Mouse (Mus musculus): ENCODE measurements around the gene Trim80. TPM values are rescaled to one million over a fixed set of nuclear protein-coding genes. Genes with fewer than 3 reads are reported as not detected.
"Not testable (repeated sequence)": the region's sequence is repeated elsewhere in the genome, so short reads cannot be mapped to it uniquely, and the experiment has no call there.

Gene Trim80
- polyA plus RNA-seq, 1 experiment from 2014 or later, result not detected

DNA sequence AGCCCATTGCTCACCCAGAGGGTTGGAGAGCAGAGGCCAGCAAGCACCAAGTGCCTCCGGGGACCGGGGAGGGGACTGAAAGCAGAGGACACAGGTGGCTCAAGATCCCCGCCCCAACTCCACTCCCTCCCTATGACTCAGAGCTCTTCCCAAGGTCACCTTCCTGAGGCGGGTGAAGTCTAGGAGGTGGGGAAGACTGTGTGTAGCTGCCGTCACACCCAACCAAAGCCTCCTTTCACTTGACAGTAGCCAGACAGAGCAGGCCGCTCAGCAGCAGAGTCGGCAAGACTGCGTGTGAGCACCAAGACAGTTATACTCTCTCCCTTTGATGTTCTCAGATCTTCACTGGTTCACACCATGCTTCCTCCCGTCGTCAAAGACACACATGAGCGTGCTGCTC lies 23.1 kb downstream of the Trim80 start:
- ATAC-seq (ENCODE audit: insufficient number of reproducible peaks, insufficient read depth, low FRiP score, low TSS enrichment, low read depth), result no peak
- H3K9ac ChIP-seq (replicated peaks), result no peak overlapping the region
- no peak overlapping the region for H3K4me3 ChIP-seq (replicated peaks)
- no peak overlapping the region for H3K27ac ChIP-seq
- H3K36me3 ChIP-seq, result no peaks in the 10 kb centered on the region
- peaks cover 10% of the 10 kb centered on the region; the same call in 1 of the 2 replicates for H3K27me3 ChIP-seq
- H3K4me1 ChIP-seq (replicated peaks), result peaks cover 14% of the 10 kb centered on the region
- no peak overlapping the region for H3K4me2 ChIP-seq
- WGBS, result 56% methylated on average over 11 of the region's 11 CpGs
- no peaks in the 10 kb centered on the region for H3K9me3 ChIP-seq

GRCm38 (mm10) chr11:115464851-115465250 lies 24.5 kb downstream of the Trim80 start:
- Histone ChIP-seq H3K4me1 (replicated peaks) (peaks cover 14% of the 10 kb centered on the region), H3K4me2 (no peak overlapping the region), H3K9ac (replicated peaks) (no peak overlapping the region), H3K27me3 (peaks cover 10% of the 10 kb centered on the region; the same call in 1 of the 2 replicates), H3K27ac (no peak overlapping the region), H3K4me3 (replicated peaks) (no peak overlapping the region), H3K9me3 (no peaks in the 10 kb centered on the region), H3K36me3 (no peaks in the 10 kb centered on the region)
- WGBS, result 87% methylated on average over 8 of the region's 8 CpGs
- ATAC-seq (ENCODE audit: insufficient number of reproducible peaks, insufficient read depth, low FRiP score, low TSS enrichment, low read depth), result no peak

DNA sequence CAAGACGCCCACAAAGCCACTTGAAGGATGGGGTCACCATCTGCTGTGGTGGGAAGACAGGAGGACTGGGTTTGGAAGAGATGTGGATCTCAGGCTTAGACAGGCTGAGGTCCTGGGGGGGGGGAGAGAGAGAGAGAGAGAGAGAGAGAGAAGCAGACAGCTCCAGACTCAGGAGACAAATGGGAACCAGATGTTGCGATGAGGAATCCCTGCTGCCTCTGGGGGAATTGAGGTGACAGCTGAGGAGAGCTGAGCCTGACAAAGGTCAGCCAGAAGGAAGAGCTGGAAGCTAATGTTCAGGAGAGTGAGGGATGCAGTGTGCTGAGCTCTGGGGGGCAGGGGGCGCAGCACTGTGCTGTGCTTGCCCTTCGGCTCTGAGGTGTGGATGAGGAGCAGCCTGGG lies 26.9 kb downstream of the Trim80 start:
- Histone ChIP-seq H3K36me3 (no peaks in the 10 kb centered on the region), H3K4me2 (no peak overlapping the region), H3K9me3 (no peaks in the 10 kb centered on the region), H3K27me3 (peaks cover 9% of the 10 kb centered on the region; the same call in 1 of the 2 replicates), H3K4me1 (replicated peaks) (peaks cover 14% of the 10 kb centered on the region), H3K27ac (no peak overlapping the region), H3K4me3 (replicated peaks) (no peak overlapping the region), H3K9ac (replicated peaks) (peak overlapping the region; percentile 34; the same call in 1 of the 2 replicates)
- ATAC-seq (ENCODE audit: insufficient number of reproducible peaks, insufficient read depth, low FRiP score, low TSS enrichment, low read depth), result no peak
- whole genome bisulfite sequencing, result 3% methylated on average over 4 of the region's 4 CpGs

DNA sequence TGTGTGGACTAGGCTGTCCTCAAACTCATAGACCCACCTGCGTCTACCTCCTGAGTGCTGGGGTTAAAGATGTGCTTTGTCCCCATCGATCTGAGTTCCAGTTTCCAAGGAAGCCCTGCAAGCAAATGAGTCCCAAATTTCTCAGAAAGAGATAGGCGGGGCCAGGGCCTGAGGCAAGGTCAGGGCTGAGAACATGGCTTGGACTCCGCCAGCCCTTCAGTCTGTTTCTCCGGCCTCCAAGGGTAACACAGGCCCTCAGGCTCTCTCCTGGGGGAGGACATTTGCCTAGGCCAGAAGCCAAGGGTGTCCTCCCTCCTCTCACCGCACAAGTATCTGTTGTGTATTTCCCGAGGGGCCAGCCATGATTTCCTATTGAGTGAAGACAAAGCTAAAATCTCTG lies 31.8 kb downstream of the Trim80 start:
- H3K27me3 ChIP-seq, result no peaks in the 10 kb centered on the region
- WGBS, result 86% methylated on average over 7 of the region's 7 CpGs
- H3K9ac ChIP-seq (replicated peaks), result no peak overlapping the region
- H3K4me1 ChIP-seq (replicated peaks), result peaks cover 31% of the 10 kb centered on the region
- no peak overlapping the region for H3K4me2 ChIP-seq
- ATAC-seq (ENCODE audit: insufficient number of reproducible peaks, insufficient read depth, low FRiP score, low TSS enrichment, low read depth), result no peak
- H3K27ac ChIP-seq, result no peak overlapping the region
- no peaks in the 10 kb centered on the region for H3K36me3 ChIP-seq
- H3K4me3 ChIP-seq (replicated peaks), result no peak overlapping the region
- no peaks in the 10 kb centered on the region for H3K9me3 ChIP-seq

- 0 out of 2 replicates have a peak, but pooled peaks have one; percentile 22 for ATAC-seq (ENCODE audit: insufficient number of reproducible peaks, insufficient read depth, low FRiP score, low TSS enrichment, low read depth)
- 10% methylated on average over 15 of the region's 15 CpGs for WGBS
- H3K36me3 ChIP-seq, result no peaks in the 10 kb centered on the region
- H3K9ac ChIP-seq (replicated peaks), result no peak overlapping the region
- peak overlapping the region; percentile 39 for H3K4me2 ChIP-seq
- H3K27me3 ChIP-seq, result no peaks in the 10 kb centered on the region
- H3K4me1 ChIP-seq (replicated peaks), result peaks cover 28% of the 10 kb centered on the region
- H3K27ac ChIP-seq, result peak overlapping the region; percentile 66; the same call in 1 of the 2 replicates
- H3K9me3 ChIP-seq, result no peaks in the 10 kb centered on the region
- peak overlapping the region; percentile 9; the same call in 1 of the 2 replicates for H3K4me3 ChIP-seq (replicated peaks)
Measured at GRCm38 (mm10) chr11:115473626-115474275, 33.4 kb downstream of the Trim80 start.

DNA sequence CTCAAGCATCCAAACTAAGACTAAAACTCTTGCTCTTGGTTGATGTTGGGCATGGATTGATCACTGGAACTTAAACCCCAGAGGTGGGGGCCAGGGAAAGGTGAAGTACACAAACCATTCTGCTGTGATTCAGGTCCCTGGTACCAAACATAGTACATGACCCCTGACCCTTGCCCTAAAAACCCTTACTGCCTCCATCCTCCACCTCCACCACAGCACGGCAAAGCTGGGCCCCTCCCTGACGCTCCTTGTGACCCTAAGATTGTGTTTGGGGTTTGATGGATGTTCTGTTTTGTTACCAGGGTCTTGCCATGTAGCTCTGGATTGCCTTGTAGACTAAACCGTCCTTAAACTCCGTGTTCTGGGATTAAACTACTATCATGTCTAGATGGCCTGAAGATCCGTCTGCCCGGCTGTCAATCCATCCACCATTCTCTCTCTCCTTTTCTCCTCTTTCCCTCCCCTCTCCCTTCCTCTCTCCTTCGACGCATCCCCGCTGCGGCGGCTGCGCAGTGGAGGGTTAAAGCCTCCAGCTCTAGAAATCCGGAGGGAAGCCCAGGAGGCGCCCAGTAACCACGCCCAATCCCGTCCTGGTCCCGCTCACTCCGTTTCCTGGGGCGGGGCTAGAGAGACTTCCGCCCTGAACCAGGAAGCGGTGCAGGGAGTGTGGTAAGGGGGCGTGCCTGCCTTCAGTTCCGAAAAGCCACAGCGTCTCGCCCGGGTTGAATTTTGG lies 34.8 kb downstream of the Trim80 start, which contains the start of gene Armc7:
Armc7 (plus strand) TSS at position 643 of the 733 bp plus-strand sequence.
- ATAC-seq (ENCODE audit: insufficient number of reproducible peaks, insufficient read depth, low FRiP score, low TSS enrichment, low read depth), result peak; percentile 94
- H3K4me3 ChIP-seq (replicated peaks), result peak within 1 kb of the TSS; percentile 82
- H3K27ac ChIP-seq, result peak within 1 kb of the TSS; percentile 80
- peak within 1 kb of the TSS; percentile 95 for H3K4me2 ChIP-seq
- no peaks in the 10 kb centered on the region for H3K27me3 ChIP-seq
- peaks cover 5% of the 10 kb centered on the region for H3K36me3 ChIP-seq
- peaks cover 28% of the 10 kb centered on the region for H3K4me1 ChIP-seq (replicated peaks)
- WGBS, result under 1% methylated on average over 26 of the region's 26 CpGs
- H3K9me3 ChIP-seq, result no peaks in the 10 kb centered on the region
- H3K9ac ChIP-seq (replicated peaks), result peak within 1 kb of the TSS; percentile 73

DNA sequence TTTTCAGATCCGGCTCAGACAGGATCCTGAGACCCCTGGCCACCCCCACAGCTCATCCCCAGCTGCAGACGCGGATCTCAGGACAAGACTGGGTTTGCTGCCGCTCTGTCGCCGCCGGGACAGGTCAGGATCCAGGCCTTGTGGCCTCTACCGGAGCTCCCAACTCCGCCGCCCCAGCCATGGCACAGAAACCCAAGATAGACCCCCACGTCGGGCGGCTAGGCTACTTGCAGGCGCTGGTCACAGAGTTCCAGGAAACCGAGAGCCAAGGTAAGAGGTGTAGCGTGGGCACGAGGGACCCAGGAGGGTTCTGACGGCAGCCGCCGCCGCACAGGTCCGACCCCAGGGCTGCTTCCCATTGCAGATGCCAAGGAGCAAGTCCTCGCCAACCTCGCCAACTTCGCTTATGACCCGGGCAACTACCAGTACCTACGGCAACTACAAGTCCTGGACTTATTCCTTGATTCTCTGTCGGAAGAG lies 35.5 kb downstream of the Trim80 start:
- Histone ChIP-seq H3K4me2 (peak overlapping the region; percentile 95), H3K9ac (replicated peaks) (peak overlapping the region; percentile 73), H3K4me1 (replicated peaks) (peaks cover 28% of the 10 kb centered on the region), H3K4me3 (replicated peaks) (peak overlapping the region; percentile 82), H3K9me3 (no peaks in the 10 kb centered on the region), H3K27ac (peak overlapping the region; percentile 29; the same call in 1 of the 2 replicates), H3K27me3 (no peaks in the 10 kb centered on the region), H3K36me3 (peaks cover 6% of the 10 kb centered on the region)
- peak; percentile 58 for ATAC-seq (ENCODE audit: insufficient number of reproducible peaks, insufficient read depth, low FRiP score, low TSS enrichment, low read depth)
- 3% methylated on average over 28 of the region's 28 CpGs for WGBS

GRCm38 (mm10) chr11:115476630-115477029 lies 36.3 kb downstream of the Trim80 start:
- WGBS, result 83% methylated on average over 4 of the region's 4 CpGs

GRCm38 (mm10) chr11:115477388-115477787 lies 37.0 kb downstream of the Trim80 start:
- not testable (repeated sequence) for H3K4me2 ChIP-seq; H3K36me3 ChIP-seq; H3K9ac ChIP-seq (replicated peaks); H3K4me3 ChIP-seq (replicated peaks); ATAC-seq (ENCODE audit: insufficient number of reproducible peaks, insufficient read depth, low FRiP score, low TSS enrichment, low read depth); H3K27ac ChIP-seq; H3K27me3 ChIP-seq; H3K9me3 ChIP-seq
- 84% methylated on average over 7 of the region's 7 CpGs for WGBS
- H3K4me1 ChIP-seq (replicated peaks), result peaks cover 28% of the 10 kb centered on the region

More at GRCm38 (mm10) chr11:115476630-115477029, 36.3 kb downstream of the Trim80 start:
- H3K4me1 ChIP-seq (replicated peaks), result peaks cover 28% of the 10 kb centered on the region
- H3K9ac ChIP-seq (replicated peaks); H3K27me3 ChIP-seq; H3K9me3 ChIP-seq; H3K27ac ChIP-seq; ATAC-seq (ENCODE audit: insufficient number of reproducible peaks, insufficient read depth, low FRiP score, low TSS enrichment, low read depth); H3K36me3 ChIP-seq: not testable (repeated sequence)
- H3K4me2 ChIP-seq, result peak overlapping the region; percentile 95
- H3K4me3 ChIP-seq (replicated peaks), result 0 out of 2 replicates have a peak overlapping the region, but pooled peaks have one; percentile 82

- H3K27ac ChIP-seq, result no peak overlapping the region
- H3K4me3 ChIP-seq (replicated peaks), result no peak overlapping the region
- WGBS, result 84% methylated on average over 9 of the region's 9 CpGs
- no peak overlapping the region for H3K4me2 ChIP-seq
- no peak overlapping the region for H3K9ac ChIP-seq (replicated peaks)
- ATAC-seq (ENCODE audit: insufficient number of reproducible peaks, insufficient read depth, low FRiP score, low TSS enrichment, low read depth), result no peak
- no peaks in the 10 kb centered on the region for H3K9me3 ChIP-seq
- no peaks in the 10 kb centered on the region for H3K27me3 ChIP-seq
- H3K4me1 ChIP-seq (replicated peaks), result peaks cover 25% of the 10 kb centered on the region
- H3K36me3 ChIP-seq, result peaks cover 6% of the 10 kb centered on the region
Measured at GRCm38 (mm10) chr11:115478296-115478938, 38.1 kb downstream of the Trim80 start.
